Mouse (Mus musculus) v-Abl transformed pro-B cells (cell line): ENCODE measurements around the gene Gm16253.

Experiments used
- in situ Hi-C, 2 experiments: fragments of 400-800 bp; cut with MboI; formaldehyde crosslinking; loops; one replicate each; pipeline ENCODE4 v1.15.1; 2025; ENCODE audit not compliant: unreplicated experiment in 2 of 2

The Gm16253 gene

GRCm38 (mm10) chr3:96576690-96577541 lies at the start of gene Gm16253:
Gm16253 (plus strand) TSS chr3:96576984.
- in situ Hi-C loops = no loop called here

GRCm38 (mm10) chr3:96528506-96528905 lies 48.3 kb upstream of the Gm16253 start:
- in situ Hi-C loops = loop anchor here in 1 of 2 experiments (25.0 kb wide), 2 partner anchors 359 to 441 kb away; no protein-coding TSS in a partner anchor

- in situ Hi-C loops = loop anchor here (10.0 to 25.0 kb wide), 3 partner anchors 227 to 445 kb away; no protein-coding TSS in a partner anchor
Observed at GRCm38 (mm10) chr3:96532050-96532449, 44.7 kb upstream of the Gm16253 start.

- in situ Hi-C loops = loop anchor here (10.0 to 25.0 kb wide), 3 partner anchors 229 to 447 kb away; no protein-coding TSS in a partner anchor
Observed at GRCm38 (mm10) chr3:96534300-96534699, 42.5 kb upstream of the Gm16253 start.

- in situ Hi-C loops = loop anchor here (10.0 to 25.0 kb wide), 3 partner anchors 235 to 452 kb away; no protein-coding TSS in a partner anchor
Observed at GRCm38 (mm10) chr3:96539316-96539715, 37.5 kb upstream of the Gm16253 start.

GRCm38 (mm10) chr3:96540740-96541139 lies 36.0 kb upstream of the Gm16253 start:
- in situ Hi-C loops = loop anchor here (5.0 to 25.0 kb wide), 6 partner anchors 42 to 453 kb away; partner anchors contain the start of gene Nudt17 (in 2 of the 2)

GRCm38 (mm10) chr3:96541328-96542078 lies 35.3 kb upstream of the Gm16253 start:
- in situ Hi-C loops = loop anchor here (5.0 to 25.0 kb wide), 6 partner anchors 41 to 454 kb away; partner anchors contain the start of gene Nudt17 (in 2 of the 2)

- in situ Hi-C loops = loop anchor here (5.0 to 25.0 kb wide), 6 partner anchors 40 to 455 kb away; partner anchors contain the start of gene Nudt17 (in 2 of the 2)
Observed at GRCm38 (mm10) chr3:96542554-96542953, 34.2 kb upstream of the Gm16253 start.

- in situ Hi-C loops = loop anchor here (5.0 to 25.0 kb wide), 6 partner anchors 39 to 456 kb away; partner anchors contain the start of gene Nudt17 (in 2 of the 2)
Observed at GRCm38 (mm10) chr3:96543345-96543744, 33.4 kb upstream of the Gm16253 start.

GRCm38 (mm10) chr3:96545565-96545964 lies 31.2 kb upstream of the Gm16253 start:
- in situ Hi-C loops = loop anchor here (5.0 to 25.0 kb wide), 4 partner anchors 37 to 458 kb away; partner anchors contain the start of gene Nudt17 (in 1 of the 2)

- in situ Hi-C loops = loop anchor here (5.0 to 25.0 kb wide), 4 partner anchors 35 to 460 kb away; partner anchors contain the start of gene Nudt17 (in 1 of the 2)
Observed at GRCm38 (mm10) chr3:96546880-96547279, 29.9 kb upstream of the Gm16253 start.

GRCm38 (mm10) chr3:96547389-96547960 lies 29.3 kb upstream of the Gm16253 start:
- in situ Hi-C loops = loop anchor here (5.0 to 25.0 kb wide), 4 partner anchors 35 to 460 kb away; partner anchors contain the start of gene Nudt17 (in 1 of the 2)

GRCm38 (mm10) chr3:96548824-96549223 lies 28.0 kb upstream of the Gm16253 start:
- in situ Hi-C loops = loop anchor here (5.0 to 25.0 kb wide), 4 partner anchors 33 to 462 kb away; partner anchors contain the start of gene Nudt17 (in 1 of the 2)

GRCm38 (mm10) chr3:96549346-96549745 lies 27.4 kb upstream of the Gm16253 start:
- in situ Hi-C loops = loop anchor here (5.0 to 25.0 kb wide), 4 partner anchors 33 to 462 kb away; partner anchors contain the start of gene Nudt17 (in 1 of the 2)

GRCm38 (mm10) chr3:96551203-96551602 lies 25.6 kb upstream of the Gm16253 start:
- in situ Hi-C loops = loop anchor here in 1 of 2 experiments (5.0 kb wide), 1 partner anchor 91 kb away; no protein-coding TSS in a partner anchor

- in situ Hi-C loops = loop anchor here in 1 of 2 experiments (5.0 kb wide), 1 partner anchor 90 kb away; no protein-coding TSS in a partner anchor
Observed at GRCm38 (mm10) chr3:96551890-96552289, 24.9 kb upstream of the Gm16253 start.

GRCm38 (mm10) chr3:96553601-96554000 lies 23.2 kb upstream of the Gm16253 start:
- in situ Hi-C loops = loop anchor here in 1 of 2 experiments (5.0 kb wide), 1 partner anchor 89 kb away; no protein-coding TSS in a partner anchor

GRCm38 (mm10) chr3:96554251-96554650 lies 22.5 kb upstream of the Gm16253 start:
- in situ Hi-C loops = loop anchor here in 1 of 2 experiments (5.0 kb wide), 1 partner anchor 88 kb away; no protein-coding TSS in a partner anchor

- in situ Hi-C loops = no loop called here
Observed at GRCm38 (mm10) chr3:96555041-96555596, 21.7 kb upstream of the Gm16253 start.
